Mouse (Mus musculus): Measurements from ENCODE around the gene Rap1gap2. TPM values are rescaled to one million over a fixed set of nuclear protein-coding genes. Genes with fewer than 3 reads are reported as not detected.

Rap1gap2 gene
- polyA plus RNA-seq, 1 experiment, result 8.9 TPM

DNA sequence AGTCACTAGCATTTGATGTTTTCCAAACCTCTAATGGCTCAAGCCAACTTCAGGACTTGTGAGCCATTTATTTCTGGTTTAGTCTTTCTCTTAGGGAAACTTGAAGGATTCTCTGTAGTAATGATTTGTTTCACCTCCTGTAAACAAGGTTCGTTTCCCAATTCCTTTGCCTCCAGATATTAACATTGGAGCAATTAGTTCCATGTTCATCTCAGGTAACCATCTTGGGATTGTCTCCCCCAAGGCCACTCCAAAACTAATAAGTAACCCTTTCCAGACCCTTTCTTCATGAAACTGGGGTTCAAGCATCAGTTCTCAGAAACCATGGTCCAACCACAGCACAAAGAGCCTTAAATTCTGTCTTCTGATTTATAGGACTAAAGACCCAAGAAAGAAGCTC lies 248.9 kb downstream of the Rap1gap2 start, which contains the start of gene Olfr412:
TSS of gene Olfr412 (plus strand) at position 301 of the 400 bp plus-strand sequence.
- TF ChIP-seq POLR2A (IDR thresholded peaks at IDR 0.05; ENCODE audit: borderline replicate concordance, extremely low read depth, low read depth, low read length) (no peak), CTCF (IDR thresholded peaks at IDR 0.05; ENCODE audit: insufficient read depth, low read length) (no peak)
- Histone ChIP-seq H3K4me3 (replicated peaks; ENCODE audit: extremely low read depth, low read depth, low read length) (no peak within 1 kb of the TSS), H3K4me1 (ENCODE audit: control insufficient read depth, insufficient read depth, low read length) (no peaks in the 10 kb centered on the region)
- no peak for DNase-seq
- WGBS, result 66% methylated on average over 1 of the region's 1 CpGs

DNA sequence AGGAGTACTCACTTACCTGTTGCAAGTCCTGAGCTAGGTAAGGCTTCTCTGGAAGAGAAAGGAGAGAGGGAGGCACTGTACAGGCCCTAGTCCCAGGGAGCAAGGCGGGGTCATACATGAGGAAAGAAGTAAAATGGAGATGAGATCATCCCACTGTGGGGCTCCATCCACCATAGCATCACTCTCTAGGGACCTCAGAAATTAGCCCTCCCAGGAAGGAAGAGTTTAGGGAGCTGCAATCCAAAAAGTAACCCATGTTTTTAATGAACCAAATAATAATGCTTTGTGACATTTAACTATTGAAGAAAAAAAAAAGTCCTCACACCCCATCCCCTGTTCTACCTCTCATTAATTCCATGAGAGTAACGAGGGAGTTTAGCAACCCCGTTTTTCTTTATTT lies 258.2 kb downstream of the Rap1gap2 start, which contains the start of gene Olfr411:
TSS of gene Olfr411 (minus strand) at position 101 of the 400 bp plus-strand sequence.
- DNase-seq, result no peak
- 82% methylated on average over 3 of the region's 3 CpGs for whole genome bisulfite sequencing
- H3K4me3 ChIP-seq (replicated peaks; ENCODE audit: extremely low read depth, low read depth, low read length), result no peak within 1 kb of the TSS
- no peak for TF ChIP-seq CTCF (IDR thresholded peaks at IDR 0.05; ENCODE audit: insufficient read depth, low read length)
- no peak for TF ChIP-seq POLR2A (IDR thresholded peaks at IDR 0.05; ENCODE audit: borderline replicate concordance, extremely low read depth, low read depth, low read length)
- no peaks in the 10 kb centered on the region for H3K4me1 ChIP-seq (ENCODE audit: control insufficient read depth, insufficient read depth, low read length)

DNA sequence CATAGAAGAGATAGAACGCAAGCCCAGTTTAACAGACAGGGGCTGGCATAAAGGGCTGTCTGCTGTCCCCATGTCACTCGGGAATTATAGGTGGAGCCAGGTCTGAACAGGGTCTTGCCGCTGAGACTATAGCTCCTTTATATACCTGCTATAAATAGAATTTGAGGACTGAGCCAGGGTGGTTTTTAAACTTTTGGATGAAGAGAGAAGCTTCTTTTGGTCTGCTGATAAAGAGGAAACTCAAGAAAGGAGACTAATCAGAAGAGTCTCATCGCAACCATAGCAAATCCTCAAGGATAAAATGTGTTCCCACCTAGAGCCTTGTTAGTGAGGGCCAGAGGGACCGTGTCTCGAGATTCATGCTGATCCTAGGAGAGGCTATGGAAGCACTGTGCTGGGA lies 272.8 kb downstream of the Rap1gap2 start, which contains the start of gene Olfr410:
TSS of gene Olfr410 (minus strand) at position 101 of the 400 bp plus-strand sequence.
- WGBS, result 78% methylated on average over 6 of the region's 6 CpGs
- H3K4me1 ChIP-seq (ENCODE audit: control insufficient read depth, insufficient read depth, low read length), result no peaks in the 10 kb centered on the region
- DNase-seq, result no peak
- no peak for TF ChIP-seq CTCF (IDR thresholded peaks at IDR 0.05; ENCODE audit: insufficient read depth, low read length)
- no peak for TF ChIP-seq POLR2A (IDR thresholded peaks at IDR 0.05; ENCODE audit: borderline replicate concordance, extremely low read depth, low read depth, low read length)
- H3K4me3 ChIP-seq (replicated peaks; ENCODE audit: extremely low read depth, low read depth, low read length), result no peak within 1 kb of the TSS

Other genes with a start within 250 kb of the Rap1gap2 start
- gene Olfr412, start 248.8 kb downstream of the Rap1gap2 start, polyA plus RNA-seq (2012; rRNA removed), result not detected in 2 replicates
- 0.51 TPM in 2 replicates for gene Ccdc92b, start 8.7 kb upstream of the Rap1gap2 start, polyA plus RNA-seq (2012; rRNA removed)
- gene Cluh, start 38.6 kb upstream of the Rap1gap2 start, polyA plus RNA-seq (2012; rRNA removed), result 28.9 and 36.2 TPM in 2 replicates
- 15.3 and 28.8 TPM in 2 replicates for gene Pafah1b1, start 113.8 kb upstream of the Rap1gap2 start, polyA plus RNA-seq (2012; rRNA removed)
- 2.5 and 2.6 TPM in 2 replicates for gene Mettl16, start 159.9 kb upstream of the Rap1gap2 start, polyA plus RNA-seq (2012; rRNA removed)
- gene Mnt, start 220.0 kb upstream of the Rap1gap2 start, polyA plus RNA-seq (2012; rRNA removed), result 21.3 and 22.2 TPM in 2 replicates